Mouse (Mus musculus) intestine, embryonic 16.5 days (tissue): ENCODE results near the gene Neu2. TPM values are rescaled to one million over a fixed set of nuclear protein-coding genes. Genes with fewer than 3 reads are reported as not detected.

Experiments
- ATAC-seq: fragments of 200-750 bp; cut with Nextera tagmentation; 2 replicates; pipeline ENCODE4 v1.8.0; 2017; ENCODE audit warnings: moderate TSS enrichment, moderate library complexity
- H3K27ac ChIP-seq: fragments of 300-500 bp; sonication (generic); 2 replicates; pipeline ENCODE4 v1.5.1; 2014; ENCODE audit warnings: mild to moderate bottlenecking, low read length
- H3K27me3 ChIP-seq: fragments of 300-500 bp; sonication (generic); replicated peaks from 2 replicates; pipeline ENCODE4 v1.6.1; 2014; ENCODE audit warnings: low read length, control low read depth, mixed read lengths; ENCODE audit not compliant: control insufficient read depth, insufficient read depth
- H3K36me3 ChIP-seq: fragments of 300-500 bp; sonication (generic); 2 replicates; pipeline ENCODE4 v1.6.1; 2014; ENCODE audit warnings: low read length, control low read depth; ENCODE audit not compliant: control insufficient read depth, insufficient read depth
- H3K4me1 ChIP-seq: fragments of 300-500 bp; sonication (generic); 2 replicates; pipeline ENCODE4 v1.6.1; 2014; ENCODE audit warnings: low read length, control low read depth, mixed read lengths; ENCODE audit not compliant: control insufficient read depth, insufficient read depth
- H3K4me2 ChIP-seq: fragments of 300-500 bp; sonication (generic); 2 replicates; pipeline ENCODE4 v1.6.1; 2014; ENCODE audit warnings: low read depth, low read length, control low read depth
- H3K4me3 ChIP-seq: fragments of 300-500 bp; sonication (generic); 2 replicates; pipeline ENCODE4 v1.5.1; 2014; ENCODE audit warnings: mild to moderate bottlenecking, low read length
- H3K9ac ChIP-seq: fragments of 300-500 bp; sonication (generic); 2 replicates; pipeline ENCODE4 v1.6.1; 2014; ENCODE audit warnings: low read depth, low read length
- H3K9me3 ChIP-seq: fragments of 300-500 bp; sonication (generic); 2 replicates; pipeline ENCODE4 v1.6.1; 2016; ENCODE audit warnings: low read length, control low read depth; ENCODE audit not compliant: control insufficient read depth
- WGBS: fragments of 180-500 bp; shearing (Covaris S2); extraction: QIAGEN DNeasy Blood & Tissue Kit; methylation state at CpG from one replicate; pipeline ENCODE4 v1.1.7; 2014; 5-methylcytosine and 5-hydroxymethylcytosine counted together
- polyA plus RNA-seq: library from polyadenylated mRNA; unstranded; fragments of >200 nt; fragmentation: Nextera tagmentation; extraction: Ambion mirVana; gene quantifications from 2 replicates; pipeline ENCODE4 v1.2.1, GENCODE M21; 2015

Gene Neu2
- polyA plus RNA-seq, 1 experiment from 2014 or later: 4.5 TPM

DNA sequence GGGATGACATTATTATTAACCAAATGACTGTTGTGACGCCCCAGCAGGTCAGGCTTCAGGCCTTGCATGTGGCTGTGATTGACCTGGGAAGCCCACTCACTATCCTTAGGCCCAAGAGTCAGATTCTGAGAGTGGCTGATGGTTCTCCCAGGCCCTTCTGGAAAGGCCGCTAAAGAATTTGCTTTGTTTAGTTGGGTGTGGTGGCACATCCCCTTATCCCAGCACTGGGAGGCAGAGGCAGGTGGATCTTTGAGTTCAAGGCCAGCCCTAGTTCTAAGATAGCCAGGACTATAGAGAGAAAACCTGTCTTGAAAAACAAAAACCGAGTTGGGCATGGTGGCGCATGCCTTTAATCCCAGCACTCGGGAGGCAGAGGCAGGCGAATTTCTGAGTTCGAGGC lies 15.4 kb downstream of the Neu2 start:
- no peaks in the 10 kb centered on the region for H3K4me1 ChIP-seq
- no peaks in the 10 kb centered on the region for H3K36me3 ChIP-seq
- no peak overlapping the region for H3K4me3 ChIP-seq
- no peak overlapping the region for H3K27ac ChIP-seq
- H3K4me2 ChIP-seq: no peak overlapping the region
- H3K9ac ChIP-seq: no peak overlapping the region
- no peaks in the 10 kb centered on the region for H3K9me3 ChIP-seq
- no peaks in the 10 kb centered on the region for H3K27me3 ChIP-seq
- no peak for ATAC-seq
- 89% methylated on average over 7 of the region's 7 CpGs for WGBS

GRCm38 (mm10) chr1:87527191-87527590 lies 17.5 kb downstream of the Neu2 start:
- H3K9ac ChIP-seq: no peak overlapping the region
- WGBS: 88% methylated on average over 9 of the region's 9 CpGs
- H3K4me3 ChIP-seq: no peak overlapping the region
- no peaks in the 10 kb centered on the region for H3K36me3 ChIP-seq
- H3K4me1 ChIP-seq: no peaks in the 10 kb centered on the region
- H3K27ac ChIP-seq: no peak overlapping the region
- no peaks in the 10 kb centered on the region for H3K9me3 ChIP-seq
- H3K4me2 ChIP-seq: no peak overlapping the region
- no peak for ATAC-seq
- H3K27me3 ChIP-seq: no peaks in the 10 kb centered on the region

GRCm38 (mm10) chr1:87532346-87532745 lies 22.7 kb downstream of the Neu2 start:
- Histone ChIP-seq H3K36me3 (no peaks in the 10 kb centered on the region), H3K4me1 (no peaks in the 10 kb centered on the region), H3K4me2 (no peak overlapping the region), H3K9me3 (no peaks in the 10 kb centered on the region), H3K27ac (no peak overlapping the region), H3K4me3 (no peak overlapping the region), H3K9ac (no peak overlapping the region), H3K27me3 (no peaks in the 10 kb centered on the region)
- ATAC-seq: no peak
- WGBS: 69% methylated on average over 4 of the region's 4 CpGs

GRCm38 (mm10) chr1:87534118-87534517 lies 24.4 kb downstream of the Neu2 start:
- no peak overlapping the region for H3K9ac ChIP-seq
- no peaks in the 10 kb centered on the region for H3K36me3 ChIP-seq
- WGBS: 87% methylated on average over 3 of the region's 3 CpGs
- H3K9me3 ChIP-seq: no peaks in the 10 kb centered on the region
- ATAC-seq: no peak
- no peak overlapping the region for H3K4me3 ChIP-seq
- H3K4me1 ChIP-seq: no peaks in the 10 kb centered on the region
- no peak overlapping the region for H3K4me2 ChIP-seq
- H3K27me3 ChIP-seq: no peaks in the 10 kb centered on the region
- H3K27ac ChIP-seq: no peak overlapping the region

- Histone ChIP-seq H3K4me1 (no peaks in the 10 kb centered on the region), H3K9ac (no peak overlapping the region), H3K4me3 (no peak overlapping the region), H3K27me3 (no peaks in the 10 kb centered on the region), H3K27ac (no peak overlapping the region), H3K4me2 (no peak overlapping the region), H3K9me3 (no peaks in the 10 kb centered on the region), H3K36me3 (no peaks in the 10 kb centered on the region)
- ATAC-seq: no peak
- WGBS: 93% methylated on average over 1 of the region's 1 CpGs
Observed at GRCm38 (mm10) chr1:87537008-87537407, 27.3 kb downstream of the Neu2 start.

DNA sequence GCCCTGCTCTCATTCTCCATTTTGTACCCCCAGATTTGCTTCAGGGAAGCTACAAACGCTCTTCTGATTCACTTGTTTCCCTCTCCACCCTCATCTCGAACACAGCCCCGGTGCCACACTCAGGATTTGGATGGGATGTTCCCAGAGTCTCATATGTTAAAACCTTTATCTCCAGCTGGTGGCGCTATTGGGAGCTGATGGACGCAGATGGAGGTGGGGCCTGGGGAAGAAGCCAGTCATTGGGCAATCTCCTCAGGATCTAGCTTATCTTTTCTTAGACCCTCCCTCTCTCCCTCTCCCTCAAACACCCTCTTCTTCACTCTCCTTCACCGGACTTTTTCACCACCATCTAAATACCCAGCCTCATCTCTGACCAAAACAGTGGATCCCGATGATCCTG lies 31.9 kb downstream of the Neu2 start:
- Histone ChIP-seq H3K27ac (no peak overlapping the region), H3K36me3 (no peaks in the 10 kb centered on the region), H3K9me3 (no peaks in the 10 kb centered on the region), H3K27me3 (no peaks in the 10 kb centered on the region), H3K4me2 (no peak overlapping the region), H3K9ac (no peak overlapping the region), H3K4me1 (no peaks in the 10 kb centered on the region), H3K4me3 (no peak overlapping the region)
- WGBS: 34% methylated on average over 7 of the region's 7 CpGs
- no peak for ATAC-seq

DNA sequence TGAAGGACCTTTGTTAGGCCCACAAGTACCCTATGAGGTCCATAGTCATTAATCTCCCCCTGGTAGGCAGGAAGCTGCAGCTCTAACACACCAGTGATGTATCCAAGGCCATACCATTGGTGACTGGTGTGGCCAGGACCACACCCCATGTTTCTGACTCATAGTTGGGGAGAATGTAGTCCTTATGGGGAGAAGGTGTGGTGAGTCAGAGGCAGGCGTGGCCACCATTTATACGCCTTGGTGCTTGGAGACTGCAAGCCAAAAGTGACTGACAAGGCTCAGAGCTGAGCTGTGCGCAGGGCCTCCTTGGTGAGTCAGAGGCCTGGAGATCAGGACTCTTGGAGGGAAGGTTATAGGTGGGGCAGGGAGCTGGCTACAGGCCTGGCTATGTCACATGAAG lies 41.3 kb downstream of the Neu2 start:
- no peak overlapping the region for H3K27ac ChIP-seq
- H3K9me3 ChIP-seq: no peaks in the 10 kb centered on the region
- no peak overlapping the region for H3K4me2 ChIP-seq
- WGBS: 54% methylated on average over 3 of the region's 3 CpGs
- no peaks in the 10 kb centered on the region for H3K27me3 ChIP-seq
- H3K4me1 ChIP-seq: peaks cover 8% of the 10 kb centered on the region
- H3K36me3 ChIP-seq: no peaks in the 10 kb centered on the region
- H3K4me3 ChIP-seq: no peak overlapping the region
- no peak overlapping the region for H3K9ac ChIP-seq
- ATAC-seq: peak; percentile 95

DNA sequence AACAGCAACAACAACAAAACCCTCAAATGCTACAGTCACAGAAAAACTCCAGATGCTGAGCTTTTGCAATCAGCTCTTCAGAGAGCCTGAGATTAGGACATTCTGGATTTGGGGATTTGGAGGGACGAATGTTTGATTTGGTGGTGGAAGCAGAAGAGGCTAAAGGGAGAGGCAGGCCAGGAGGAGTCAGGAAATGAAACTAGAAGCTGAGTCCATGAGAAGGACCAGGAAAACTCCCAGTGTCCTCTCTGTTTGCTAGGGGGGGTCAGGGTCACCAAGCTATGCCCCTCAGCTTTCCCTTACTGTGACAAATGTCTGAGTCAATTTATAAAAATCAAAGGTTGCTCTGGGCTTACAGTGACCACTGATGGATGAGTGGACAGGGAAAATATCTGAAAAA lies 43.9 kb downstream of the Neu2 start:
- Histone ChIP-seq H3K9ac (no peak overlapping the region), H3K27ac (no peak overlapping the region), H3K27me3 (no peaks in the 10 kb centered on the region), H3K9me3 (no peaks in the 10 kb centered on the region), H3K4me3 (no peak overlapping the region), H3K4me2 (no peak overlapping the region), H3K36me3 (no peaks in the 10 kb centered on the region), H3K4me1 (peaks cover 8% of the 10 kb centered on the region)
- 81% methylated on average over 1 of the region's 1 CpGs for WGBS
- ATAC-seq: no peak

- no peaks in the 10 kb centered on the region for H3K4me1 ChIP-seq
- no peaks in the 10 kb centered on the region for H3K36me3 ChIP-seq
- no peaks in the 10 kb centered on the region for H3K27me3 ChIP-seq
- H3K9ac ChIP-seq: no peak overlapping the region
- ATAC-seq: no peak
- H3K9me3 ChIP-seq: no peaks in the 10 kb centered on the region
- no peak overlapping the region for H3K4me3 ChIP-seq
- WGBS: 81% methylated on average over 3 of the region's 3 CpGs
- no peak overlapping the region for H3K27ac ChIP-seq
- no peak overlapping the region for H3K4me2 ChIP-seq
Observed at GRCm38 (mm10) chr1:87562967-87563366, 53.3 kb downstream of the Neu2 start.

DNA sequence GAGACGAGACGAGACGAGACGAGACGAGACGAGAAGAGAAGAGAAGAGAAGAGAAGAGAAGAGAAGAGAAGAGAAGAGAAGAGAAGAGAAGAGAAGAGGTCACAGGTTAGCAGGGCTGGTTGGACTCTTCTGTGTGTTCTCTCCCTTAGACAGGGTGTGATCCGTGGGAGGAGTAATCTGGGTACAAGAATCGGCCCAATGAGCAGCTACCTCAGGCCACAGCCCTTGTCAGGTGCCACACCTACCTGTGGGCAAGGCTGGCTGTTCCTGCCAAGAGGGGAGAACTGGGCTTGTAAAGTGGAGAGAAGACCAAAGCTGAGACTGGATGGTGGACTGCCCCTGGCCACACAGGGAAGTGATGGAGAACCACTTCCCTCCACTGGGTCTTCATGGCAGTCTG lies 56.1 kb downstream of the Neu2 start:
- Histone ChIP-seq H3K4me2 (no peak overlapping the region), H3K9ac (no peak overlapping the region), H3K4me3 (no peak overlapping the region), H3K27me3 (no peaks in the 10 kb centered on the region), H3K36me3 (no peaks in the 10 kb centered on the region), H3K9me3 (no peaks in the 10 kb centered on the region), H3K27ac (no peak overlapping the region), H3K4me1 (no peaks in the 10 kb centered on the region)
- 72% methylated on average over 6 of the region's 8 CpGs for WGBS
- peak; percentile 66 for ATAC-seq
